Mouse (Mus musculus): ENCODE data around the gene Zfp180.
"Not testable (repeated sequence)": the region's sequence is repeated elsewhere in the genome, so short reads cannot be mapped to it uniquely, and the experiment has no call there.

Zfp180 gene

GRCm38 (mm10) chr7:24081634-24082431, at the start of gene Zfp180:
TSS of gene Zfp180 (plus strand) at chr7:24081924.
- DNase-seq (ENCODE audit: low spot score in 2 of 2): peak; percentile 93

GRCm38 (mm10) chr7:24052660-24053304, 28.9 kb upstream of the Zfp180 start, which contains the start of gene Vmn1r183:
TSS of gene Vmn1r183 (plus strand) at chr7:24053254.
- DNase-seq (ENCODE audit: low spot score in 2 of 2): no peak

DNA sequence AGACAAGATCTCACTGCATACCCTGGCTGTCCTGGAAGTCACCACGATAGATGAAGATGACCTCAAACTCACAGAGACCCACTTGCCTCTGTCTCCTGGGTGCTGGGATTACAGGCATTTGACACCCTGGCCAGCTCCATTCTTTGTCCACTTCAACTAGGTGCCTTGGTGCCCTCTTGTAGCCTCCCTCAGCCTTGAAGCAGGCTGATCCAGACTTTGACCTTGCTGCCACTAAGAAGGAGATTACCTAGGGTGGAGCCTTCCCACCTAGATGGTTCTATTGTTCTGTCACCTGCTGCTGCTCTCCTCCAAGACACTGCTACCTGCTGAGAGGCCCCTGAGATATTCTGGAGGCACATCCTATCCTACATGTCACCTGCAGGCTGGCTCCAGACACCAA, 7.3 kb upstream of the Zfp180 start:
- not testable (repeated sequence) for DNase-seq (ENCODE audit: low spot score in 2 of 2)

DNA sequence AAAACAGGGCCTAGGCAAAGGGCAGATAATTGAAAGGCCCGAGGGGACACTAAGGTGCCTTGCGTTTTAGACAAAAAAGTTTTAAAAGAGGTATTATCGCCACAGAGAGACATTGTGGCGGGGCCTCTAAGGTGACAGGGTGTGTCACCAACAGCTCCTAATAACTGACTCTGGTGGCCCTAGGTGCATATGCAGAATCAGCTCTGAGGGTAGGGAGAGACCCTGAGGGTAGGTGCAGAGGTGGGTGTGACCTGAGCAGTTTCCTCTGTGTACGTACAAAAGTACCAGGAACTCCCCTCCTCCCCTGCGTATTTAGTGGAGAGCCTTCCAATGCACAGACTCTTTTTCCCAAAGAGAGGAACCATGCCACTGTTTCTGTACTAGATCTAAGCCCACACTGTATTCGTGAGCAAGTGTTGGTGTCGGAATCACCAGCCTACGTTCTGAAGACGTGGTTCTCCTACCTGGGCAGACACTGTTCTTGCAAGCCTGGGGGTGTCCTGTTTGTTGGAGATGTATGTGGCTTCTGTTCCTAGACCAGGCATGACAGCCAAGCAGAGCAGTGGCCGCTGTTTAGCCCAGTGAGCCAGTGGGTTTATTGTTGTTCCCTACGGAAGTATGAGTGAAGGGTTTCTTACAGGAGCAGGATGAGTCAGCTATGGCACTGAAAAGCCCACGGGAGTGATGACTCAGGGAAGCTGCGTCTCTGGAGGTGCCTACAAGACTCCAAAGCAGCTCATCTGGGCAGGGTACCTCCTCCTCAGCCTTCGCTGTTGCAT, 922 bp downstream of the Zfp180 start:
- DNase-seq (ENCODE audit: low spot score in 2 of 2): peak in 1 of 2 experiments; percentile 50

DNA sequence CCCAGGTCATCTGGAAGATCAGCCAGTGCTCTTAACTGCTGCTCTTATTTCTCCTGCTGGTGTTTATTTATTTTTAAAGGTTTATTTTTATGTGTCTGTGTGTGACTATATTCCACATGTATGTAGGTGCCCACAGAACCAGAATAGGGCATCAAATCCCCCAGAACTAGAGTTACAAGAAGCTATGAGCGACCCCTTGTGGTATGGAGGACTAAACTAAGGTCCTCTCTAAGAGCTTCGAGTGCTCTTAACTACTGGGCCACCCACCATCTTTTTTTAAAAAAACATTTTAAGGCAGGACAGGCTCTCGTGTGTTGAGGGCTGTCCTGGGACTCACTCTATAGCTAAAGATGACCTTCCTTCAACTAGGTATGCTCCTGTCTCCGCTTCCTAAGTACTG, 5.1 kb downstream of the Zfp180 start:
- DNase-seq (ENCODE audit: low spot score in 2 of 2): no peak

DNA sequence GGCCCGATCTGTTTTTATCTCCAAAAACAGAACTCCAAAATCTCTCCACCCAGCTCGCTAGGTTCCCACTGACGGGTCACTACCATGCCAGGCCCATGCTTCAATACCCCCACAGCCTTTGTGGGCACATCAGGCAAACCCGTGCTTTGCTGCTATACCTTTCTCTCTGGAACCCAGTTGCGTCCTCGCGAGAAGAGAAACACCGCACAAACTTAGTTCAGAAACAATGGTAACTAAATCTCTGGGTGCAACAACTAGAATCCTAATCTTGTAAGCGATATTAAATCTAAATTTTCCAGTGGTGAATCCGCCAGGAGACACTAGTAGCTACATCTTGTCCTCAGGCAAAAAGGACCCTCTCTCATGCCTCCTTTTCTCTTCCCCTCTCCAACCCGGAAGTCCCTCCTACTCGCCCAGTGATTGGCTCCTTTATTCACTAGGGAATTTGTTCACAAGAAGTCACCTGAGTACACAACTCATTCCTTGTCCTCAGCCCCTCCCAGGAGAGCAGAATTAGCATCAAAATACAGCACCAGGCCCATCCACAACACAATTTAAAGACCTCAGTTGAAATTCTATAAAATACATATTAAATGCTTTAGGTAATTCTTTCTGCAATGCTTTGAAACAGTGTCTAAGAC, 5.9 kb downstream of the Zfp180 start:
- DNase-seq (ENCODE audit: low spot score in 2 of 2): no peak

DNA sequence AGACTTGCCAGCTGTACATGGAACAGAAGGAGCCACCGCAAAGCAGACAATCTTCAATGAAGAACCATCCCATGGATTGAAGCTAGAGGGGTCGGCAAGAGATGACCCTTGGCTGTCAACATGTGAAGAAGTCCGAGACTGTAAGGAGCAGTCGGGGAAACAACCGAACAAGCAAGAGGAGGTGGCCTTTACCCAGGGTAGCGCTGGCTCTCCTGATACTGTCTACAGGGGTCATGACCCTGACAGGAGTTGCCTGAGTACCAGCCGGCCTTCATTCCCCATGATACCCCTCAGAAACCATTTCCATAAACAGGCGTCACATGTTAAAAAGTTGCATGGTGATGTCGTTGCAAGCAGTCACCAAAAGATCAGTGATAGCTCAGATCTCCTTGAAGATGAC, 22.7 kb downstream of the Zfp180 start:
- peak in 1 of 2 experiments; percentile 60 for DNase-seq (ENCODE audit: low spot score in 2 of 2)

GRCm38 (mm10) chr7:24105144-24105703, 23.5 kb downstream of the Zfp180 start:
- no peak for DNase-seq (ENCODE audit: low spot score in 2 of 2)

- DNase-seq (ENCODE audit: low spot score in 2 of 2): no peak
Measured at GRCm38 (mm10) chr7:24110839-24111238, 29.1 kb downstream of the Zfp180 start.

- DNase-seq (ENCODE audit: low spot score in 2 of 2): no peak
Measured at GRCm38 (mm10) chr7:24111772-24112155, 30.0 kb downstream of the Zfp180 start.

DNA sequence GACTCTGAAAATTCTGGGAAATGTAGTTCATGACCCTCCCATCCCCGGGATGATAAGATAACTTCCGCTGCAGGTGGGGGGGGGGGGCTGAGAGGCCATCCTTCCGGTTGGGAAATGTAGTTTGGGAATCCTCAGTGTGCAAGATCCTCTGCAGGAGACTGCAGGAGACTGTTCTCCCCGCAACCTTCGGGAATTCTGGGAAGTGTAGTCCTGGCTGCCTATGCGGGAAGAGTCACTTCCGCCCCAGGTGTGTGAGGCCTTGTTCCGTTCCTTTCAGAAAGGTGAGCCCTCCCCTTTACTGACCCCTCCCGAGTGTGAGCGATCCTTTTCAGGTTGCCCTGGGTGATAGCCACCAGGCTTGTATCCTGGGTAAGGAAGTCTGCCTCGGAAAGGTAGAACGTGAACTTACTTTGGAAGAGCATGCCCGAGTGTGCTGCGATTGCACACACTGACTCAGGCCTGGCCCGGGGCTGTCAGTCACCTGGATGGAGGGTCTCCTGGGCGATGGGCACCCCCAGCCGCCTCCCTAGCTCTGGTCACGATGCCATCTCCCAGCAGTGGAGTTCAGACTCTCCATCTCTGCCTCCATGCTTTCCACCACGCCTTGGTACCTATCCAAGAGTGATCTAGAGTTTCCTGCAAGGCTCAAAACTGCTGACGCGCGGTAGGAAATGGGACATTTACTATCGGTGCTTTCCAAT, 30.6 kb downstream of the Zfp180 start, which contains the start of gene Zfp112:
Gene Zfp112, plus strand, starts transcription at position 159 of the 701 bp plus-strand sequence.
- DNase-seq (ENCODE audit: low spot score in 2 of 2): peak in 1 of 2 experiments; percentile 70

GRCm38 (mm10) chr7:24113001-24113400, 31.3 kb downstream of the Zfp180 start:
- DNase-seq (ENCODE audit: low spot score in 2 of 2): peak in 1 of 2 experiments; percentile 26

DNA sequence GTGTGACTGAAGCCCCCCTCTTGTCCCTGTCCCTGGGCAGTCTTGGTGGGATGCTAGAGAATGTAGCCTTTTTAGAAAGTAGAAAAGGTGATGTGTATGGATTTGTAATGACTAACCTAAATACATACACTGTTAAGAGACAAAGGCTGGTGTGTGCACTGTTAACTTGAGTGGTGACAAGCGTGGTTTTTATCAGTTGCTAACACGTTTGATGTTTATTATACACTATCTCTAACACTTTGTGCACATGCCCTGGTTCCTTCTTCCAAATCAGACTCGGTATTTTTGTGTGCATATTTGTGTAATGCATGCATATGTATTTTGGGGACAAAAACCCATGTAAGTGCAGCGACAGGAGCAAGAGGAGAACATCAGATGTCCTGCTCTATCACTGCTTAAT, 34.9 kb downstream of the Zfp180 start:
- no peak for DNase-seq (ENCODE audit: low spot score in 2 of 2)

- no peak for DNase-seq (ENCODE audit: low spot score in 2 of 2)
Measured at GRCm38 (mm10) chr7:24133425-24133995, 51.8 kb downstream of the Zfp180 start.

- peak; percentile 74 to 77 for DNase-seq (ENCODE audit: low spot score in 2 of 2)
Measured at GRCm38 (mm10) chr7:24133996-24134828, 52.5 kb downstream of the Zfp180 start, which contains the start of gene Zfp235. TSS of gene Zfp235 (plus strand) at chr7:24134169.

DNA sequence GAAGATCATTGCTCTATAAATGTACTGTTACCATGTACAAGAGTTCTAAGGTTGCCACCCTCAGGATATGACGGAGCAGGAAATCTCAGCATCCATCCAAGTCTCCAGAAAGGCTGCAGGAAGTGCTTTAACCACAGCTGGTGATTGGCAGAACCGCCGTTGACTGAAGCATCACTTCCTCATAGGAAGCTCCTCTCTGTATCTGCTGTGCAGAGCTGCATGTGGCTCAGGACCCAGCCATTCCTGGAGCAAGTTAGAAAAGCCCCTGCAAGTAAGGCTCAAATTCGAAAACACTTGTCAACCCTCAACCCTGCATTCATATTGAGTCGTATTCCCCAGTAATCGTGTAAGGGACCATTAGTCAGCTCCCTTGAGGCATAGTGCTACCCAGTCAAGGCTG, 60.8 kb downstream of the Zfp180 start:
- DNase-seq (ENCODE audit: low spot score in 2 of 2): no peak

DNA sequence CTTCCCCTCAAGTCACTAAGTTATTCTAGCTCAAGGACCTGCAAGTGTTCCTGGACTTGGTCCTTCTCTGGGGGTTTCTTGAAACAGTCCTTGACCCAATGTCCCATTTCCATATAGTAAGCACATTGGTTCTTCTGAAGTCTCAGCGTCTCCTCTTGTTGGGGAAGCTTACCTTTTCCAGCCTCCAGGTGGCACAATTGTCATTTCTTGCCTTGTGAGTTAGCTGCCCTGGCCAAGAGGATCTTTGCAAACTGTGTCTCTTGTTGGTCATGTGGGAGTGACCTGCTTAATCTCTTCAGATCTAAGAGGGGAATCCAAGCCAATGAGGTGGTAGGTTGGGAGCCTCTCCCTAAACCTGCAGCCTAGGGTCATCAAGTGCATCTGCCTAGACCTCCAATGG, 71.5 kb downstream of the Zfp180 start:
- no peak for DNase-seq (ENCODE audit: low spot score in 2 of 2)
